Mouse (Mus musculus) midbrain, embryonic 10.5 days (tissue): ENCODE measurements around the gene Wwtr1. TPM values are rescaled to one million over a fixed set of nuclear protein-coding genes. Genes with fewer than 3 reads are reported as not detected.

ENCODE experiments used
- DNase-seq: peaks from one replicate; pipeline ENCODE4 v3.0.0-alpha.2; 2017; ENCODE audit warnings: low spot score
- H3K27ac ChIP-seq: fragments of 300-500 bp; sonication (generic); replicated peaks from 2 replicates; pipeline ENCODE4 v1.5.1; 2016; ENCODE audit warnings: mild to moderate bottlenecking
- H3K27me3 ChIP-seq: fragments of 300-500 bp; sonication (generic); 2 replicates; pipeline ENCODE4 v1.6.1; 2016; ENCODE audit warnings: low read depth, mild to moderate bottlenecking; ENCODE audit not compliant: poor library complexity, severe bottlenecking
- H3K36me3 ChIP-seq: fragments of 300-500 bp; sonication (generic); 2 replicates; pipeline ENCODE4 v1.6.1; 2016; ENCODE audit warnings: mild to moderate bottlenecking, moderate library complexity
- H3K4me1 ChIP-seq: fragments of 300-500 bp; sonication (generic); 2 replicates; pipeline ENCODE4 v1.6.1; 2016
- H3K4me3 ChIP-seq: fragments of 300-500 bp; sonication (generic); 2 replicates; pipeline ENCODE4 v1.5.1; 2016; ENCODE audit warnings: mild to moderate bottlenecking, moderate library complexity
- H3K9me3 ChIP-seq: fragments of 300-500 bp; sonication (generic); replicated peaks from 2 replicates; pipeline ENCODE4 v1.6.1; 2016; ENCODE audit warnings: mild to moderate bottlenecking
- WGBS: fragments of 180-500 bp; shearing (Covaris S2); methylation state at CpG from one replicate; pipeline ENCODE4 v1.1.7; 2016; 5-methylcytosine and 5-hydroxymethylcytosine counted together
- polyA plus RNA-seq: library from polyadenylated mRNA; unstranded; fragments of >200 nt; fragmentation: Nextera tagmentation; extraction: Ambion mirVana; gene quantifications from 2 replicates; pipeline ENCODE4 v1.2.1, GENCODE M21; 2016

Gene Wwtr1
- polyA plus RNA-seq, 1 experiment from 2014 or later, result 13.3 TPM

- WGBS, result 0% methylated on average over 35 of the region's 35 CpGs
- Histone ChIP-seq H3K27ac (peak overlapping the region; percentile 94), H3K9me3 (no peaks in the 10 kb centered on the region), H3K36me3 (peaks cover 10% of the 10 kb centered on the region), H3K27me3 (no peaks in the 10 kb centered on the region), H3K4me1 (peaks cover 39% of the 10 kb centered on the region), H3K4me3 (peak overlapping the region; percentile 90)
- DNase-seq, result peak; percentile 80
These were observed 530 bp upstream of the Wwtr1 start for GRCm38 (mm10) chr3:57576056-57576824.

GRCm38 (mm10) chr3:57574885-57575659, 638 bp downstream of the Wwtr1 start:
- WGBS, result under 1% methylated on average over 59 of the region's 59 CpGs
- peak; percentile 62 for DNase-seq
- Histone ChIP-seq H3K36me3 (peaks cover 21% of the 10 kb centered on the region), H3K27me3 (no peaks in the 10 kb centered on the region), H3K27ac (peak overlapping the region; percentile 94), H3K4me1 (peaks cover 39% of the 10 kb centered on the region), H3K9me3 (no peaks in the 10 kb centered on the region), H3K4me3 (peak overlapping the region; percentile 90)

GRCm38 (mm10) chr3:57573898-57574570, 1.7 kb downstream of the Wwtr1 start:
- H3K9me3 ChIP-seq, result no peaks in the 10 kb centered on the region
- H3K36me3 ChIP-seq, result peaks cover 32% of the 10 kb centered on the region
- H3K4me1 ChIP-seq, result peaks cover 39% of the 10 kb centered on the region
- H3K27ac ChIP-seq, result 0 out of 2 replicates have a peak overlapping the region, but pooled peaks have one; percentile 94
- WGBS, result 56% methylated on average over 14 of the region's 14 CpGs
- H3K4me3 ChIP-seq, result peak overlapping the region; percentile 90
- DNase-seq, result no peak
- H3K27me3 ChIP-seq, result no peaks in the 10 kb centered on the region

- Histone ChIP-seq H3K36me3 (peaks cover 39% of the 10 kb centered on the region), H3K27ac (no peak overlapping the region), H3K4me3 (no peak overlapping the region), H3K27me3 (no peaks in the 10 kb centered on the region), H3K4me1 (peaks cover 39% of the 10 kb centered on the region), H3K9me3 (no peaks in the 10 kb centered on the region)
- WGBS, result 86% methylated on average over 6 of the region's 6 CpGs
- DNase-seq, result no peak
These were observed 3.3 kb downstream of the Wwtr1 start for GRCm38 (mm10) chr3:57572331-57572975.

GRCm38 (mm10) chr3:57566655-57567054, 9.1 kb downstream of the Wwtr1 start:
- no peak for DNase-seq
- WGBS, result 89% methylated on average over 5 of the region's 5 CpGs
- no peak overlapping the region for H3K27ac ChIP-seq

GRCm38 (mm10) chr3:57563627-57564026, 12.1 kb downstream of the Wwtr1 start:
- Histone ChIP-seq H3K36me3 (peaks cover 48% of the 10 kb centered on the region), H3K27me3 (no peaks in the 10 kb centered on the region), H3K4me3 (no peak overlapping the region), H3K27ac (no peak overlapping the region), H3K4me1 (no peaks in the 10 kb centered on the region), H3K9me3 (0 out of 2 replicates have a peak, but pooled peaks cover 5% of the 10 kb centered on the region)
- DNase-seq, result no peak
- 93% methylated on average over 5 of the region's 5 CpGs for WGBS

More at GRCm38 (mm10) chr3:57566655-57567054, 9.1 kb downstream of the Wwtr1 start:
- no peak overlapping the region for H3K4me3 ChIP-seq
- H3K36me3 ChIP-seq, result peaks cover 50% of the 10 kb centered on the region
- no peaks in the 10 kb centered on the region; the same call in 1 of the 2 replicates for H3K4me1 ChIP-seq
- no peaks in the 10 kb centered on the region for H3K27me3 ChIP-seq
- no peaks in the 10 kb centered on the region for H3K9me3 ChIP-seq

- no peak overlapping the region for H3K27ac ChIP-seq
- H3K4me3 ChIP-seq, result no peak overlapping the region
- peaks cover 47% of the 10 kb centered on the region for H3K36me3 ChIP-seq
- 91% methylated on average over 6 of the region's 6 CpGs for WGBS
- DNase-seq, result no peak
- H3K27me3 ChIP-seq, result no peaks in the 10 kb centered on the region
- H3K9me3 ChIP-seq, result 0 out of 2 replicates have a peak, but pooled peaks cover 7% of the 10 kb centered on the region
- no peaks in the 10 kb centered on the region for H3K4me1 ChIP-seq
These were observed 12.7 kb downstream of the Wwtr1 start for GRCm38 (mm10) chr3:57562996-57563506.

- H3K27me3 ChIP-seq, result no peaks in the 10 kb centered on the region
- DNase-seq, result no peak
- peaks cover 35% of the 10 kb centered on the region for H3K36me3 ChIP-seq
- 0 out of 2 replicates have a peak, but pooled peaks cover 7% of the 10 kb centered on the region for H3K9me3 ChIP-seq
- no peaks in the 10 kb centered on the region for H3K4me1 ChIP-seq
- 93% methylated on average over 6 of the region's 6 CpGs for WGBS
- no peak overlapping the region for H3K4me3 ChIP-seq
- H3K27ac ChIP-seq, result no peak overlapping the region
These were observed 16.9 kb downstream of the Wwtr1 start for GRCm38 (mm10) chr3:57558761-57559160.

GRCm38 (mm10) chr3:57557408-57557807, 18.3 kb downstream of the Wwtr1 start:
- Histone ChIP-seq H3K27me3 (no peaks in the 10 kb centered on the region), H3K4me1 (no peaks in the 10 kb centered on the region), H3K4me3 (no peak overlapping the region), H3K27ac (no peak overlapping the region), H3K9me3 (0 out of 2 replicates have a peak, but pooled peaks cover 7% of the 10 kb centered on the region), H3K36me3 (peaks cover 29% of the 10 kb centered on the region)
- whole genome bisulfite sequencing, result 94% methylated on average over 4 of the region's 4 CpGs
- DNase-seq, result no peak

GRCm38 (mm10) chr3:57555560-57555959, 20.1 kb downstream of the Wwtr1 start:
- 66% methylated on average over 3 of the region's 3 CpGs for WGBS

GRCm38 (mm10) chr3:57554890-57555239, 20.8 kb downstream of the Wwtr1 start:
- no peak overlapping the region for H3K27ac ChIP-seq
- H3K4me3 ChIP-seq, result no peak overlapping the region
- 0 out of 2 replicates have a peak, but pooled peaks cover 7% of the 10 kb centered on the region for H3K9me3 ChIP-seq
- no peaks in the 10 kb centered on the region for H3K4me1 ChIP-seq
- no peak for DNase-seq
- H3K27me3 ChIP-seq, result no peaks in the 10 kb centered on the region
- WGBS, result 92% methylated on average over 3 of the region's 3 CpGs
- peaks cover 14% of the 10 kb centered on the region for H3K36me3 ChIP-seq

More at GRCm38 (mm10) chr3:57555560-57555959, 20.1 kb downstream of the Wwtr1 start:
- no peaks in the 10 kb centered on the region for H3K27me3 ChIP-seq
- H3K27ac ChIP-seq, result no peak overlapping the region
- no peak for DNase-seq
- H3K9me3 ChIP-seq, result 0 out of 2 replicates have a peak, but pooled peaks cover 7% of the 10 kb centered on the region
- no peak overlapping the region for H3K4me3 ChIP-seq
- H3K36me3 ChIP-seq, result peaks cover 21% of the 10 kb centered on the region
- H3K4me1 ChIP-seq, result no peaks in the 10 kb centered on the region
